Mouse (Mus musculus) liver, postnatal 0 days (tissue): ENCODE measurements at regions not wholly inside any gene's neighbourhood (a gene's known extent, or its start where the extent isn't known, plus 50 kb on each side); places are given as distances from the start of the nearest gene placed in this dataset. TPM values are rescaled to one million over a fixed set of nuclear protein-coding genes. Genes with fewer than 3 reads are reported as not detected.

Experiments used
- ATAC-seq: fragments of 200-750 bp; cut with Nextera tagmentation; 2 replicates; pipeline ENCODE4 v1.8.0; 2017; ENCODE audit warnings: mild to moderate bottlenecking, moderate library complexity
- DNase-seq: peaks from one replicate; pipeline ENCODE4 v3.0.0-alpha.2; 2016
- H3K27ac ChIP-seq: fragments of 300-500 bp; sonication (generic); 2 replicates; pipeline ENCODE4 v1.5.1; 2014; ENCODE audit warnings: antibody characterized with exemption, moderate library complexity, mild to moderate bottlenecking, low read depth
- H3K27me3 ChIP-seq: fragments of 300-500 bp; sonication (generic); 2 replicates; pipeline ENCODE4 v1.6.1; 2014; ENCODE audit warnings: low read length, control low read depth, mixed read lengths; ENCODE audit not compliant: insufficient read depth
- H3K36me3 ChIP-seq: fragments of 300-500 bp; sonication (generic); replicated peaks from 2 replicates; pipeline ENCODE4 v1.6.1; 2014; ENCODE audit warnings: mild to moderate bottlenecking, control low read depth, low read length, moderate library complexity, mixed read lengths; ENCODE audit not compliant: insufficient read depth
- H3K4me1 ChIP-seq: fragments of 300-500 bp; sonication (generic); 2 replicates; pipeline ENCODE4 v1.6.1; 2014; ENCODE audit warnings: antibody characterized with exemption, mild to moderate bottlenecking, control low read depth; ENCODE audit not compliant: insufficient read depth
- H3K4me2 ChIP-seq: fragments of 300-500 bp; sonication (generic); 2 replicates; pipeline ENCODE4 v1.6.1; 2014; ENCODE audit warnings: low read depth, mild to moderate bottlenecking, low read length, moderate library complexity, mixed read lengths
- H3K4me3 ChIP-seq: fragments of 300-500 bp; sonication (generic); 2 replicates; pipeline ENCODE4 v1.5.1; 2014; ENCODE audit warnings: low read depth, low read length
- H3K9ac ChIP-seq: fragments of 300-500 bp; sonication (generic); replicated peaks from 2 replicates; pipeline ENCODE4 v1.6.1; 2014; ENCODE audit warnings: mild to moderate bottlenecking, moderate library complexity
- H3K9me3 ChIP-seq: fragments of 300-500 bp; sonication (generic); 2 replicates; pipeline ENCODE4 v1.6.1; 2016; ENCODE audit warnings: mild to moderate bottlenecking, control low read depth, low read length, mixed read lengths
- CTCF ChIP-seq: sonication (generic); IDR thresholded peaks from 2 replicates; pipeline ENCODE4 v1.5.1; 2016; ENCODE audit warnings: antibody characterized with exemption, low read depth
- EP300 ChIP-seq: IDR thresholded peaks from 2 replicates; pipeline ENCODE4 v1.6.1; 2016; ENCODE audit warnings: antibody characterized with exemption, low read depth, mild to moderate bottlenecking
- WGBS: fragments of 180-500 bp; shearing (Covaris S2); extraction: QIAGEN DNeasy Blood & Tissue Kit; methylation state at CpG from one replicate; pipeline ENCODE4 v1.1.7; 2014; ENCODE audit not compliant: insufficient replicate concordance; 5-methylcytosine and 5-hydroxymethylcytosine counted together
- microRNA-seq: library from miRNA; unstranded; fragments of <30 nt; microRNA quantifications from one replicate; pipeline ENCODE4, GENCODE M21; 2016

DNA sequence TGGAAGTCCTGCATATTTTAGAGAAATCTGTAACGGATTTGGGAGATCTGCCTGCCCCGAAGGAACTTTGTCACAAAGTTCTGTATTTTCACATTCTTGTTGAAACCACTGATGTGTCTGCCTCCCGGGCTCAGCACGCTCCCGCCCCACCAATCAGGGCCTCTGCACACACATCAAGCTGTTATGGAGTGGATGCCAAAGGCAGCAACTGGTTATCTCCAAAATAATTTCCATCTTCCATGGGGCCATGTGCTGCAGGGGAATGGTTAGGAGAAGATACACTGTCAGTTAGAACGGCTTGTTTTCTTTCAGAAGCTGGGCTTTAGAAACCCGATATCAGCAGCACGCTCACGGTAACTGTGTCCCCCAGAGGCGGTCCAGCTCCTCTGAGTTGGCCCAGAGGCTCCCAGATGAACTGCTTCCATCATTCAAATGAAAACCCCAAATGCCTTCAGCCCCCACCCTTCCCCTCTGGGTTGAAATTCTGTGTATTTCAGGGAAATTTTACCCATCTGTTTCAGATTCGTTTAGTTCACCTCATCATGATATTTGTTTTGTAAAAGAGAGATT, 240.0 kb downstream of the Cdc5l start:
- Histone ChIP-seq H3K27ac (no peak overlapping the region), H3K4me3 (no peak overlapping the region), H3K4me2 (no peak overlapping the region), H3K4me1 (no peaks in the 10 kb centered on the region), H3K9me3 (no peaks in the 10 kb centered on the region), H3K36me3 (no peaks in the 10 kb centered on the region), H3K27me3 (no peaks in the 10 kb centered on the region), H3K9ac (no peak overlapping the region)
- DNase-seq (no peak), ATAC-seq (no peak)
- TF ChIP-seq EP300 = no peak
- TF ChIP-seq CTCF = no peak
- 67% methylated on average over 11 of the region's 11 CpGs for WGBS

- WGBS = 68% methylated on average over 7 of the region's 7 CpGs
Measured at GRCm38 (mm10) chr17:45187402-45187801, 246.1 kb downstream of the Cdc5l start.

DNA sequence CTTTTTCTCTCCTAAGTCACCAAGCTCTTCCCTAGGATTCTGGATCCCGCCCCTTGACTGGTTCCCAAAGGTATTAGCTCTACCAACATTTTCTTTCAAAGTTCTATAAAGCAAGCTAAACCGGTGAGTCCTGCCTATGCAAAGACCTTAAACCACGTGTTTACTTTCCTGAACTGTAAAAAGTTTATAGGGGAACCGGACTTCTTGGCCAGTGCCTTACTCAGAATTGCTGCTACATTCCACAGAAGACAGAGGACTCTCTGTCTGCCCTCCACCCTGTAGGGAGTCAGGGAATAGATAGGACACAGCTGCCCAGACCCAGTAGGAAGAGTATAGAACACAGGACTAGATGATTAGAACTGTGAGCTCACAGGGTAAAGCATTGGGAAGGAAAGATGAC, 257.2 kb downstream of the Cdc5l start:
- ATAC-seq (no peak), DNase-seq (no peak)
- Histone ChIP-seq H3K27me3 (no peaks in the 10 kb centered on the region), H3K36me3 (no peaks in the 10 kb centered on the region), H3K4me2 (no peak overlapping the region), H3K27ac (no peak overlapping the region), H3K9ac (no peak overlapping the region), H3K4me1 (no peaks in the 10 kb centered on the region), H3K4me3 (no peak overlapping the region), H3K9me3 (no peaks in the 10 kb centered on the region)
- TF ChIP-seq EP300 = no peak
- no peak for TF ChIP-seq CTCF
- 67% methylated on average over 4 of the region's 4 CpGs for WGBS

More at GRCm38 (mm10) chr17:45187402-45187801, 246.1 kb downstream of the Cdc5l start:
- H3K36me3 ChIP-seq = no peaks in the 10 kb centered on the region
- no peaks in the 10 kb centered on the region for H3K4me1 ChIP-seq
- H3K27me3 ChIP-seq = no peaks in the 10 kb centered on the region
- no peak overlapping the region for H3K27ac ChIP-seq
- TF ChIP-seq CTCF (no peak), EP300 (no peak)
- H3K4me2 ChIP-seq = no peak overlapping the region
- ATAC-seq (no peak), DNase-seq (no peak)
- H3K9me3 ChIP-seq = no peaks in the 10 kb centered on the region
- no peak overlapping the region for H3K4me3 ChIP-seq
- no peak overlapping the region for H3K9ac ChIP-seq

- whole genome bisulfite sequencing = 59% methylated on average over 9 of the region's 10 CpGs
- no peak overlapping the region for H3K9ac ChIP-seq
- no peak overlapping the region for H3K4me2 ChIP-seq
- H3K36me3 ChIP-seq = no peaks in the 10 kb centered on the region
- no peaks in the 10 kb centered on the region for H3K9me3 ChIP-seq
- no peak overlapping the region for H3K4me3 ChIP-seq
- no peaks in the 10 kb centered on the region for H3K27me3 ChIP-seq
- ATAC-seq (no peak), DNase-seq (no peak)
- TF ChIP-seq EP300 (no peak), CTCF (no peak)
- H3K4me1 ChIP-seq = no peaks in the 10 kb centered on the region
- no peak overlapping the region for H3K27ac ChIP-seq
Measured at GRCm38 (mm10) chr17:45169257-45169994, 264.1 kb downstream of the Cdc5l start.

Small RNA genes in the stretch of these regions (microRNA-seq; reads per million reads assigned to microRNA genes)
- not detected for gene Gm24979
